Mouse (Mus musculus): Measurements from ENCODE around the gene Amz2.

Amz2 gene

DNA sequence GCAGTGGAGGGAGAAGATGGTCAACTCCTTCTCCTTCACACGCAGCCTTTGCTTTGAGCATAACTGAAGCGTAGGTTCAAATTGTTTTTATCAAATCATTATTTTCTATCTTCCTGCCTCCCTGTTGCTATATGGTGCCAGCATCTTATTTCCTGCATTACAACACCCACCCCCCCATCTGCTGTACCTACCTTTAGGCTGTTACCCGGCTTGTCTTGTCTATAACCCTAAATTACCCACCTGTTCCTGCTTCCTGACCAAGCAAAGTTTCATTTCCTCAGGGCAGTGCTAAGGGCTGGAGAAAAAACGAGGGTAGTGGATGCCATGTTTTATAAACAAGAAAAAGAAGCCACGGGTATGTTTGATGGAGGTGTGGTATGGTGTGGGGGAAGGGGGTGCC, 4.5 kb upstream of the Amz2 start:
- DNase-seq (ENCODE audit: low spot score): no peak

GRCm38 (mm10) chr11:109422263-109422662, 3.5 kb upstream of the Amz2 start:
- no peak for DNase-seq (ENCODE audit: low spot score)

DNA sequence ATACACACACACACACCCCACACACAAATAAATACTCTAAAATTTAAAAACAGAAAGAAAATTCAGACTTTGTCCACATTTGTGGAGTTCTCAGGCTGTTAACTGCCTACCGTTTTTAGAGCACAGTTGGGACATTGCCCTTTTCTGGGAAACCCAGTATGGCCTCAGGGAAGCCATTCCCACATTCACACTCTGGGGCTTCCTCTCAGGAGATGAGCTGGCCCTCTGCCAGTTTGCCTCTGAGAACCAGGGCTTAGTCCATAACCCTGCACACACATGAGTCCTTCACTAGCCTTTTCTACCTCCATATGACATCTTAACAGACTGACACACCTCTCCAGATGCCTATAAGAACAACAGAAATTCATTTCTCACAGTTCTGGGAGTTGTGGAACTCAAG, 2.5 kb upstream of the Amz2 start:
- no peak for DNase-seq (ENCODE audit: low spot score)

GRCm38 (mm10) chr11:109426272-109426586, 483 bp downstream of the Amz2 start:
- no peak for DNase-seq (ENCODE audit: low spot score)

DNA sequence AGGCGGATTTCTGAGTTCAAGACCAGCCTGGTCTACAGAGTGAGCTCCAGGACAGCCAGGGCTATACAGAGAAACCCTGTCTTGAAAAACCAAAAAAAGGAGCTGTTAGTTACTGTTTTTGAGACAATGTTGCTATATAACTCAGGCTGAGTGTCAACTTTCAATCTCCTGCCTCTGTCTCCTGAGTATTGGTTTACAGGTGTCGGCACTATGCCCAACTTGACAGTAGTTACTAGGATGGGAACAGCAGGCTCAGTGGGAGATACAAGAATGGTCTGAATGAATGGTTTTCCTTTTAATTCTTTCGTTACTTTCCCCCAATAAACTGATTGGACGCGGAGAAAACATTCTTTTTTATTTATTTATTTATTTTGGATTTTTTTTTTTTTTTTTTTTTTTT, 1.6 kb downstream of the Amz2 start:
- DNase-seq (ENCODE audit: low spot score): no peak

GRCm38 (mm10) chr11:109434233-109434798, 8.6 kb downstream of the Amz2 start:
- no peak for DNase-seq (ENCODE audit: low spot score)

- no peak for DNase-seq (ENCODE audit: low spot score)
These were observed 11.1 kb downstream of the Amz2 start for GRCm38 (mm10) chr11:109436889-109437288.

DNA sequence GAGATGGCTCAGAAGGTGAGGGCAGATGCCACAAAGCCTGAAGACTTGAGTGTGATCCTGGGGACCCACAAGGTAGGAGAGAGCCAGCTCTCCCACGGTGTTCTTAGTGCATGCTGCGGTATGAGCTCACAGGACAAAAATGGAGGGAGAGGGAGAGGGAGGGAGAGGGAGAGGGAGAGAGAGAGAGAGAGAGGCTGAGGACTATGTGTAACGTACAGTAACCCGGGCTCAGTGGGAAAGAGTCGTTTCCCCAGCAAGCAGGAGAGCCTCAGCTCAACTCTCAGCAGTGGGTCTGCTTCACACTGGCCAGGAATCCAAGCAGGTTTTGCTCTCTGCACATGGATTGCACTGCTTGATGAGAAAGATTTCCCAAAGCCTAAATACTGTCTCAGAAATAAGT, 13.5 kb downstream of the Amz2 start:
- no peak for DNase-seq (ENCODE audit: low spot score)

- DNase-seq (ENCODE audit: low spot score): peak; percentile 63
These were observed 14.1 kb downstream of the Amz2 start for GRCm38 (mm10) chr11:109439829-109440340.

- DNase-seq (ENCODE audit: low spot score): no peak
These were observed 14.9 kb downstream of the Amz2 start for GRCm38 (mm10) chr11:109440641-109441040.

- DNase-seq (ENCODE audit: low spot score): peak; percentile 70
These were observed 15.4 kb downstream of the Amz2 start for GRCm38 (mm10) chr11:109441119-109441518.

DNA sequence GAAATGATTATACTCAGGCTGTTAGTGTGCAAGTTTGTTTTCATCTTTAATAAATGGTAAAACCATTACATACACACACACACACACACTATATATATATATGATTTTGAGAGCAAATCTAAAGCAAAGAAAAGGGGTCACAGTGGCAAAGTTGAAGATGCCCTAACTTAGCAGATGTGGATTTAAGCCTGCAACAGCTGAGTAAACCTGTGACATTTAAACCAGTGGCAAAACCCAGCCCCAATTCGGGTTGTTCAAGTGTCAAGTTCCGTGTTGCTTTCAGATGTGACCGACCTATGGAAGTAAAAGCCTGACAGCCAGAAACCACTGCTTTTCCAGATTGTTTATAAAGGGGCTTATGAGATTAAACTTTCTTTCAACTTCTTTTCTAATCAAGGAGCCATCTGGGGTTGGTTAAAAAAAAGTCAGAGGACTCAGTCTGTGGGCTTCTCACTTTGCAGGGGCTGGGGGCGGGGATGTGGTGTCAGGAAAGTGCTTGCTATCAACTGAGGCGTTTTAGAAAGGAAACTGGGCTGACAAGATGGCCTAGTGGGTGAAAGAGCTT, 16.5 kb downstream of the Amz2 start:
- no peak for DNase-seq (ENCODE audit: low spot score)

DNA sequence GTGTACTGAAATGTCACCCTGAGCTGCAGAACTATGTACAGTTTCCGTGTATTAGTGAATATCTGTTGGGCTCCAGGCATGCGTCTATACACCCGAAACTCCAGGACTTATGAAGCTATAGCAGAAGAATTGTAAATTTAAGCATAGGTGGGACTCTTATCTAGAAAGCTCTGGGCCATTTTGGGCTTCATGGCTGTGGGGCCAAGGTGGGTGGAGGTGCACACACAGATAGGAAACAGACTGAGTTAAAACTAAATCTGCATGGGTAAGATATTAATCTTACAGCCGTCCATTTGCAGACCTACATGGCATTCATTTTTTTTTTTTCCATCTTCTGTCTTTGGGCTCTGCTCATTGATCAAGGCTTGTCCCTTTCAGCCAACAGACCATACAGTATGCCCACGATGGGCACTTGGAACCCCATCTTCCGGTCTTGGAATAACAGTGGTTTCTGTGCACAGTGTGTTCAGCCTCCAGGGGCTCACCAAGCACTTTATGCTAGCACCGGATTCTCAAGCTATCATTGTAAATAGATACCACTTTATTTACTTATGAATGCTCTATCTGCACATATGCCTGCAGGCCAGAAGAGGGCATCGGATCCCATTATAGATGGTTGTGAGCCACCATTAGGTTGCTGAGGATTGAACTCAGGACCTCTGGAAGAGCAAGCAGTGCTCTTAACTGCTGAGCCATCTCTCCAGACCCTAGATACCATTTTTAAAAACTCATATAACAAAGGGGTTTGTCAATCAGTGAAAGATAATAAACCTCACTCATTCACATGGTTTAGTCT, 17.9 kb downstream of the Amz2 start:
- no peak for DNase-seq (ENCODE audit: low spot score)

GRCm38 (mm10) chr11:109444600-109444999, 18.9 kb downstream of the Amz2 start:
- peak; percentile 60 for DNase-seq (ENCODE audit: low spot score)

DNA sequence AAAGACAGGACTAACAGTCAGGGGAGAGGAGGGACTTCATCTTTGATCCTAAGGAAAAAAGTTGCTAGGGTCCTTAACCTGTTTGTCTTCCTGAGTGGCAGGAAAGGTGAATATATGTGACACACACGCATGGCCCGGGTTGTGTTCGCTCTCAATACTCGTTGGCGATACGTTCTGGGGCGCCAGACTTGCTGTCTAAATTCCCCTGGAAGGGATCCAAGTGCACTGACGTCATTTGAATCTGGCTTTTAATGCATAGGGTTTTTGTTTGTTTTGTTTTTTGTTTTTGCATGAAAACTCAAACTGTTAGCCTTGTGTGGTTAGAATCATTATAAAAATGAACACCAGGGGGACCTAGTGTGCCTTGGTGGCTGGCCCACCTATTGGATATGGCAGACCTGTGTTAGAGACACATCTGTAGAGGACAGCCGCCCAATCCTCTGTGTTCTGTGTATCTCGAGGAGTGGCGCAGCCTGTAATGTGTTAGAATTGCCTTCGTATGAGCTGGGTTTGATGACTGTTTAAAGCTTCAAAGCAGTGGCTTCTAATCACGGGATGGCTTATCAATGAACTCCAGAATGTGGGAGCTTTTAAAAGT, 19.8 kb downstream of the Amz2 start:
- DNase-seq (ENCODE audit: low spot score): peak; percentile 68

DNA sequence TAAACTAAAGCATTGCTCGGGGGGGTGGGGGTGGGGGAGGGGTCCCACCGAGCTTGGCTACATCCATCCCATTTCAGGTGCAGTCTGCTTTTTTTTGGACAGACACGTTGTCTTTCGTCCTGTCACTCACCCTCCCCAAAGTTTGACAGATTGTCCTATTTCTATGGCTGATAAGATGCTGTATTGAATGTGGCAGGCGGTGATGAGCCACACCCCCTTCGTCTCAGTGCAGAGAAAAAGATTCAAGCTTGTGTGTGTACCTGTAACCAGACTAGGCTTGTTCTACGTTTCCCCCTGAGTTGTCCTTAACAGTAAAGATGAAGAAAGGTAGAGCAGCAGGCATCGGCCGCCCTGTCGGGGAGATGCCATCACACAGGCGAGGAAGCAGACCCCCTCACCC, 25.4 kb downstream of the Amz2 start:
- no peak for DNase-seq (ENCODE audit: low spot score)

DNA sequence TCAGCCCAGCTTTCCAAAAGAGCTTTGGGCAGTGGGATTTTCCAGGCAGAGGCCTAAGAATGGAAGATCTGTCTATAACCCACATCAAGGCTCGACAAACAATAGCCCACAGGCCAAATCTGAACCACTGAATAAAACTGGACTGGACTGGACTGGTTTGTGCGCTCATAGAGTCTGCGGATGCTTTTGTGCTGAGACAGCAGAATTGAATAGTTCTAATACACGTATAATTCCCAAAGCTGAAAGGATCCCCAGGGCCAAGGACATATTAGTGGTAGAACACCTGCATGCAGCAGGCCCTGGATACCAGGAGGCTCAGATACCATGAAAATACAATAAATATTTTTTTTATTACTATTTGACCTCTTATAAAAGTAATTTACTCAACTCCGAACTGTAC, 30.5 kb downstream of the Amz2 start:
- DNase-seq (ENCODE audit: low spot score): no peak

- DNase-seq (ENCODE audit: low spot score): no peak
These were observed 32.4 kb downstream of the Amz2 start for GRCm38 (mm10) chr11:109458165-109458564.

DNA sequence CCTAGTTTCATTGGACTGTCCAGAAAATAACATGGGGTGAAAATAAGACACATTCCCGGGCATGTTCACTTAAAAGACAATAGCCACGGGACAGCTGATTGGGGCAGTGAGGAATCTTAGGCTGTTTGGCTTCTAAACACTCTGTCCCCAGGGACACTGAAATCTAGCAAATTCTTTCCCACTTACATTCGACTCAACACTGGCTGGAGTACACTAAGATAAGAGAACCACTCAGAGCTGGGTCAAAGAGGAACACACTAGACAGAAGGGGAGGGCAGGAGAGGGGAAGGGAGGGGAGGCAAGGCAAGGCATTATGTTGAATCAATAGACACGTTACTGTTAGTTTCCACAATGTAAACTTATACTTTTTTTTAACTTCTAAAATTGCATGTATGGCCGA, 34.8 kb downstream of the Amz2 start:
- DNase-seq (ENCODE audit: low spot score): no peak

DNA sequence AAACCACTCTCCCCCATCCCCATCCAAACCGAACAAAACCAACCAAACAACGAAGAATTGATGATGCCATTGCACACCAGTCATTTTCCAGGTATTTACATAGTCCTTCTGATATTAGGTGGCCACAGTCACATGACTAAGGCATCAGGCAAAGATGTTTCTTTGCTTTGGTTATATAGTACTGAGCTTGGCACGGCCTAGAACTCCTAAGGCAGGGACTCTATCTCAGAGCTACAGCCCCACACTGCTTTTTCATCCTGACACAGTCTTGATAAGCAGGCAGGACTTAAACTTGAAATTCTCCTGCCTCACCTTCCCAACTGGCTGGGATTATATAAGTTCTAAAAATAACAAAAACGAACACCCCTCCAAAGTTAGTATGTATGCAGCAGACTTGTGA, 39.3 kb downstream of the Amz2 start:
- no peak for DNase-seq (ENCODE audit: low spot score)

DNA sequence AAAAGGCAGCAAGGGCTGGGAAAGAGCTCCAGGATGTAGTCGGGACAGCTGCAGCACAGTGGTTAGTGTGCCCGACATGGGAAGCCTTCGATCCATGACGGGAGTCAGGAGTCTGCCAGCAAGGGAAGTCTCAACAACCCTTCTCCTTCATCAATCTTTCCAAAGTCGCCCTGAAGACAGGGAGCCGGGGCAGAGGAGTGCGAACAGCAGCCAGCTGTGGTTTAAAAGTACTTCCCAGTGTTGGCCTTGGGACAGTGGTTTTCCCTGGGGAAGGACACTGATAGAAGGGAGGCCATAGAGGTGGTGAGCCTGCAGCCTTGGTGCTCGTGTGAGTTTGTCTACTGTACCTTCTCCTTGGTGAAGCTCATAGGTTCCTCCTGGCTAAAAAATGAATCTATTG, 41.2 kb downstream of the Amz2 start:
- no peak for DNase-seq (ENCODE audit: low spot score)

DNA sequence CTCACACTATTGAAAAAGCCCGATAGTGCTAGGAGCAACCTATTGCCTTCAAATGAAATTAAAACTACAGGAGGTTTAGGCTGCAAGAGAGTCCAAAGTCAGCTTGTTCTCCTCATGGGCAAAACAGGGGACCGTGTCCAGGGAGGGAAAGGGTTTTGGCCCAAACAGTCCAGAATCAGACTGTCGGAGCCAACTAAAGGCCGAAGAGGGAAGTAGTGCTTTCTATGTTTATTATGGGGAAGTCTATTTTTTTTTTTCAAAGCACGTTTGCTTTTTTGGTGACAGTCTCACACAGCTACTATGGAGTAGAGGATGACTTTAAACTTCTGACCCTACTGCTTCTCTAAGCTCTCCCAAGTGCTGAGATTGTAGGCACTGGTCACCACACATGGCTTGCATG, 42.4 kb downstream of the Amz2 start:
- DNase-seq (ENCODE audit: low spot score): no peak

DNA sequence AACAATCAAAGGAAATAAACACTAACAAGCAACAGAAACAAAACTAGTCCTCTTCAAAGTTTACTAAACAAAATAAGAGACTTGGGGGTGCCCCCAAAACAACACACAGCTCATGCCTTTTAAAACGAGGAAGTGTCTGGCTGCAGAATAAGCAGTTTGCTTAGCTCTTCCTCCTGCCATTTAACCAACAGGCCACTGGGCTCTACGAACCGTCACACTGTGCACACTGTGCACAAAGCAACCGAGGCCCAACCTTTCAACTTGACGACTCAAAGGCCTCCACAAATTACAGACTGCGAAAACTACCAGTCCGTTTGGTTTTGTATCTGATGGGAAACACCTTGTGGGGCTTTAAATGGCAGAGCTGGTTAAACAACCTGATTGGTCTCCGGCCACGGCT, 44.4 kb downstream of the Amz2 start:
- DNase-seq (ENCODE audit: low spot score): no peak

All from embryo, embryonic 10 days (tissue).